Mouse (Mus musculus) heart, adult 2 months (tissue): ENCODE measurements around the gene Ehbp1. TPM values are rescaled to one million over a fixed set of nuclear protein-coding genes. Genes with fewer than 3 reads are reported as not detected.
A peak's percentile ranks its signal among the peaks of the same experiment; 100 is the strongest.

Source experiments
- DNase-seq, 2 experiments: peaks; one replicate each; pipeline ENCODE4 v3.0.0; 2021
- H3K27ac ChIP-seq: fragments of 200-600 bp; 2 replicates; pipeline ENCODE4 v1.8.1; 2022
- H3K27me3 ChIP-seq: fragments of 200-500 bp; 2 replicates; pipeline ENCODE4 v1.6.1; 2012; ENCODE audit warnings: mild to moderate bottlenecking, low read length, inconsistent platforms, mixed read lengths; ENCODE audit not compliant: control insufficient read depth, insufficient read depth
- H3K36me3 ChIP-seq: fragments of 200-500 bp; 2 replicates; pipeline ENCODE4 v1.6.1; 2012; ENCODE audit warnings: low read length, inconsistent platforms; ENCODE audit not compliant: control insufficient read depth, insufficient read depth
- H3K4me1 ChIP-seq: fragments of 200-500 bp; 2 replicates; pipeline ENCODE4 v1.6.1; 2011; ENCODE audit warnings: low read length; ENCODE audit not compliant: control insufficient read depth, insufficient read depth
- H3K4me3 ChIP-seq: fragments of 200-600 bp; 2 replicates; pipeline ENCODE4 v1.8.1; 2022
- H3K79me2 ChIP-seq: fragments of 200-500 bp; replicated peaks from 2 replicates; pipeline ENCODE4 v1.6.1; 2012; ENCODE audit warnings: mild to moderate bottlenecking, inconsistent platforms, low read length, moderate library complexity, mixed read lengths; ENCODE audit not compliant: control insufficient read depth, insufficient read depth
- H3K9ac ChIP-seq: fragments of 200-500 bp; 2 replicates; pipeline ENCODE4 v1.6.1; 2012; ENCODE audit warnings: low read depth, mild to moderate bottlenecking, control low read depth, inconsistent platforms, low read length, mixed read lengths
- CTCF ChIP-seq: fragments of 200-600 bp; IDR thresholded peaks from 2 replicates; pipeline ENCODE4 v1.8.1; 2022; ENCODE audit warnings: antibody characterized with exemption, mild to moderate bottlenecking, moderate library complexity
- EP300 ChIP-seq: fragments of 200-500 bp; IDR thresholded peaks from 2 replicates; pipeline ENCODE4 v1.6.1; 2011; ENCODE audit warnings: low read depth, low read length, control low read depth; ENCODE audit not compliant: insufficient read depth
- POLR2A ChIP-seq: fragments of 200-500 bp; IDR thresholded peaks from 2 replicates; pipeline ENCODE4 v1.6.1; 2011; ENCODE audit warnings: mild to moderate bottlenecking, low read depth, low read length, control low read depth; ENCODE audit not compliant: insufficient read depth
- WGBS: fragments of 180-500 bp; shearing (Covaris S2); methylation state at CpG from one replicate; pipeline ENCODE4 v1.1.7; 2018; 5-methylcytosine and 5-hydroxymethylcytosine counted together
- intact Hi-C: fragments of 180-260 bp; cut with DNase I; formaldehyde crosslinking; loops from one replicate; pipeline ENCODE4 v1.15.1; 2025
- polyA plus RNA-seq: library from polyadenylated mRNA; depleted of rRNA; stranded (reverse); fragments of >200 nt; gene quantifications from 2 replicates; pipeline ENCODE4 v1.2.3, GENCODE M21; 2012
- total RNA-seq, 2 experiments: library from RNA; stranded (reverse); gene quantifications; 2 replicates each; pipeline ENCODE4 v1.2.3; 2021

Ehbp1 gene
- total and polyA plus RNA-seq, 3 experiments, result 21.3 to 133 (median 111) TPM

DNA sequence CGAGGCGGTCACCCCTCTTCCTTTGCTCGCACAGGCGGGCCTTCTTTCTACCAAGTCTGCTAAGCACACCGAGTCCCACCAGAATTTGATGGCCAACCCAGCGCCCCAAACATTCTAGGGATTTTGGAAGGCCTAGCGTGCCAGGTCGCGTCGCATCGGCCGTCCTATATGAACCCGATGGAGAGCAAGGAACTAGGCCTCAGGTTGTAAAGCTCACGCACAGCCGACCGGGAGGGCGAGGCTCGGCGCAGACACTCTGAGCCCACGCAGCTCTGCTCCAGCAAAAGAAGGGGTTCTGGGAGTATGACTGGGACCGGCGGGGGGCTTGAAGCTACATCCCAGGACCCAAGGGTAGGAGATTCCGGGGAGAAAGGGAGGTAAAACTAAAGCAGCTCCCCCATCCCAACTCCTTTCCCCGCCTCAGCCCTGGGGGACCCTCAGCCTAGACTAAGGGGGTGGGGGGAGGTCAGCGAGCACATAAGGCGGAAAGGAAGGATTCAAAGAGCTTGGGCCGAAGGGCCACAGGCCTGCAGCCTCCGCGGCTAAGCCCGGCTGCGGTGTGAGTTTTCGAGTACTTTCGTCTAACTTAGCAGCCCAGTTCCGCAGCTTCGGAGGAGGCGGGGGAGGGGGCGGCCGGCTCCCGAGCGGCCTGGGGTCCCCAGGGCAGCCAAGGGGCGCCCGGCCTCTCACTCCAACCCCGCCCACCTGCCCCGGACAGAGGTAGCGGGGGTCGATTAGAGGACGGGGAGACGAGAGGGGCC is 341.6 kb downstream of the Ehbp1 start:
- peaks cover 3% of the 10 kb centered on the region for H3K4me1 ChIP-seq
- intact Hi-C loops, result no loop called here
- H3K4me3 ChIP-seq, result peak overlapping the region; percentile 49

DNA sequence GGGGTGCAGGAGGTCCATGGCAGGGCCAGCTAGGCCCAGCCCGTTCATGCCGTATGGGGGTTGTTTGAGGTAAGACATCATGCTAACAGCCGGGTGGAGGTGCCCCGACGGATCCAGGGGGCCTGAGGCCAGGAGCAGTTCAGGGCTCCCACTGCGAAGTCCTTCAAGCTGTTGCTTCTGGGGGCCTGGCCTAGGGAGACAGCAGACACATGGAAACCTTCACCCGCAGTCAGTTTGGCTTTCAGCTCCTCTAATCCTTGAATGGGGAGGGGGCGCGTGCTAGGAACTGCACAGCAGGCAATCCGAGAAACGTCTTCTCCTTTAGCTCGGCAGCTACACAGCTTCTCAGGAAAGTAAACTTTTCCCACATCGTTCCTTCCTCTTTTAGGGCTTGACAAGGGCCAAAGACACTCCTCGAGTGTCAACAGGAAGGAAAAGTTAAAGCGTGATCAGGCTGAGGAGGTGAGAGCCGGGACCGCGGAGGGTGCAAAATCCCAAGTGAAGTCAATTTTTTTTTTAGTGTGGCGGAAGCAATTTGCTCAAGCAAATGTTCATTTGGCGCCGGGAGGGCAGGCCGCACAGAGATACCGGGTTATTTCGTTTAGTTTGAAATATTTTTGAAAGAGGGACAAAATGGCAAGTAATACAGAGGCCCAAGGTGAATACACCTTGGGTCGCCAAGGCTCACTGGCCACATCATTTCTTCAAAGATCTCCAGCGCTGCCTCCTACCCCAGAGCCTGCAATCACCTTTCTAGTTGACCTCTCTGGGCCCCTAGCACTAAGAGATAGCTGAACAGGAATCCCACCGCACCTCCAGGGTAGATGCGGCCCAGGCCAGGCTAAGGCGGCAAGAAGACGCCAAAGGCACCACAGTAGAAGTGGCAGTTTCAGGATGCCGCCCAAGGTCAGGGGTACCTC is 342.4 kb downstream of the Ehbp1 start:
- no peak overlapping the region for H3K27ac ChIP-seq

More for the DNA sequence above, 341.6 kb downstream of the Ehbp1 start:
- H3K27me3 ChIP-seq, result peaks cover 71% of the 10 kb centered on the region
- peaks cover 2% of the 10 kb centered on the region for H3K36me3 ChIP-seq
- H3K79me2 ChIP-seq, result no peaks in the 10 kb centered on the region
- TF ChIP-seq CTCF, result no peak
- no peak for TF ChIP-seq POLR2A
- no peak for TF ChIP-seq EP300
- DNase-seq, result peak; percentile 7 to 22
- no peak overlapping the region for H3K27ac ChIP-seq
- no peak overlapping the region for H3K9ac ChIP-seq
- WGBS, result 25% methylated on average over 48 of the region's 48 CpGs

DNA sequence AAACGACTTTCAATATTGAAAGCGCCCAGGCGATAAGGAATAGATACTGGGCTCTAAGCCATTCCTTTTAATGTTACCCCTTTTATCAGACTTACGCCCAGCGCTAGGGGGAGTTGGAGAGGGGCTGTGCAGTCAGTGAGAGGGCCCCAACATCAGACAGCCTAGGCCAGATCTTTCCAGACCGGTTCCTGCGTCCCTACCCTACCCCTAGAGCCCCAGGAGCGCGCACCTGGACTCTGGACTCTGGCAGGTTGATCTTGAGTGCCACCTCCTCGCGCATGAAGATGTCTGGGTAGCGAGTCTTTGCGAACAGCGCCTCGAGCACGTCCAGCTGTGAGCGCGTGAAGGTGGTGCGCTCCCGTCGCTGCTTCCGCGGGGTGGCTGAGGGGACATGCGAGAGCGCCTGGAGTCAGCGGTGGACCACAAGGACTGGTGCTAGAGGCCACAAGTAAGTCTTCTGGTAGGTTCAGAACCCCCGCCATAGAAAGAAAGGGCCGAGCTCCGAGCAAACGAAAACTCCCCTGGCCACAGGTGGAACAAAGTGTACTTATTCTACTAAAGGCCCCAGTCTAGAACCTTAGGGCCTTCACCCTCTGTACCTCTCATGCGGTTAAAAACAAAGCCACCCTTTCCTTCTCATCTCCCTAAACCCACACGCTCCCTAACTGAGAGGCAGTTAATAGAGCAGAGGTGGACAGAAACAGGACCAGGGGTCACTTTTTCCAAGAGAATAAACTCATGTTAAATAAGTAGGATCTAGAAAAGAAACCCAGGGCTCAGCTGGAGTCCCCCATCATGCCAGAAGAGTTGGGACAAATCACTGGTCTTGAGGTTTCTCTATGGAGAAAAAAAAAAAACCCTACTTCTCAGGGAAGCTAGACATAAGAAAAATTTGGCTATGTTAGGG is 343.7 kb downstream of the Ehbp1 start:
- no peak for TF ChIP-seq POLR2A
- TF ChIP-seq EP300, result no peak
- no peak for TF ChIP-seq CTCF
- Histone ChIP-seq H3K27me3 (peaks cover 74% of the 10 kb centered on the region), H3K36me3 (peaks cover 2% of the 10 kb centered on the region; the same call in 1 of the 2 replicates), H3K79me2 (no peaks in the 10 kb centered on the region), H3K4me3 (no peak overlapping the region), H3K4me1 (peaks cover 4% of the 10 kb centered on the region), H3K27ac (no peak overlapping the region), H3K9ac (no peak overlapping the region)
- intact Hi-C loops, result loop anchor here (10.0 kb wide), 1 partner anchor 206 kb away; no protein-coding TSS in a partner anchor
- WGBS, result 32% methylated on average over 32 of the region's 32 CpGs
- DNase-seq, result peak; percentile 4 to 28

More for the DNA sequence above, 342.4 kb downstream of the Ehbp1 start:
- intact Hi-C loops, result loop anchor here (10.0 kb wide), 1 partner anchor 205 kb away; no protein-coding TSS in a partner anchor
- Histone ChIP-seq H3K36me3 (peaks cover 2% of the 10 kb centered on the region; the same call in 1 of the 2 replicates), H3K27me3 (peaks cover 75% of the 10 kb centered on the region), H3K9ac (no peak overlapping the region), H3K79me2 (no peaks in the 10 kb centered on the region), H3K4me3 (no peak overlapping the region), H3K4me1 (peaks cover 4% of the 10 kb centered on the region)
- peak in 1 of 2 experiments; percentile 21 for DNase-seq
- WGBS, result 57% methylated on average over 31 of the region's 31 CpGs
- TF ChIP-seq POLR2A, result no peak
- no peak for TF ChIP-seq CTCF
- TF ChIP-seq EP300, result no peak

DNA sequence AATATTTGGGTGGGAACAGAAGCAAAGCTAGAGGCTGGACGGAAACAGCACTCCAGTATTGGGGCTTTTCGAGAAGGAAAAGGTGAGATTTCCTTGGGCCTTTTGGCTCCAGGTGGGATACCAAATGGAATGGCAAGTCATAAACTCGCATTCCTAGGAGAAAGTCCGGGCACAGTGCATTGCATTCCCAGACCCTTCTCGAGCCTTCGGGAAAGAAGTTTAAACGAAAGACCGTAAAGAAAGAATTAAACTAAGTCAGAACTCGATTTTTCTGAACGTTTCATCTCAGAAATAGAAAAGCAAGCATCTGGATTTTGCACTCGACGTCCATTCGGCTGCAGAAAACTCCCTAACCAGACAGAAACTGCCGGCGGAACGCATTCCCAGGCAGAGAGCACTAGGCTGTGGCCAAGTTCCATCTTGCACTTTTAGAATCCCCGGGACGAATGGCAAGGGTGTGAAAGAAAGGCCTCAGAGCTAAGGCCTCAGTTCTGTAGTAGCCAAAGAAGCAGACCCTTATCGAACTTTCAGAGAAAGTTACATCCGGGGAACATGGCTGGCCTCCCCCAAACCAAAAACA is 344.4 kb downstream of the Ehbp1 start:
- peak; percentile 6 to 33 for DNase-seq
- intact Hi-C loops, result loop anchor here (10.0 kb wide), 1 partner anchor 207 kb away; no protein-coding TSS in a partner anchor
- H3K79me2 ChIP-seq, result no peaks in the 10 kb centered on the region
- H3K9ac ChIP-seq, result no peak overlapping the region
- peaks cover 77% of the 10 kb centered on the region for H3K27me3 ChIP-seq
- no peak overlapping the region for H3K4me3 ChIP-seq
- peaks cover 3% of the 10 kb centered on the region for H3K4me1 ChIP-seq
- WGBS, result 9% methylated on average over 20 of the region's 20 CpGs
- H3K36me3 ChIP-seq, result no peaks in the 10 kb centered on the region
- H3K27ac ChIP-seq, result no peak overlapping the region
- TF ChIP-seq POLR2A, result no peak
- no peak for TF ChIP-seq CTCF
- no peak for TF ChIP-seq EP300
